Mouse (Mus musculus): ENCODE results near the gene Gm7534. TPM values are rescaled to one million over a fixed set of nuclear protein-coding genes. Genes with fewer than 3 reads are reported as not detected.
A peak's percentile ranks its signal among the peaks of the same experiment; 100 is the strongest.

Gene Gm7534
- polyA plus RNA-seq (2016; fragmentation: Nextera tagmentation; extraction: Ambion mirVana): not detected in 2 replicates

- Histone ChIP-seq H3K27ac (ENCODE audit: poor library complexity, severe bottlenecking) (no peak within 1 kb of the TSS), H3K4me3 (no peak within 1 kb of the TSS), H3K4me1 (replicated peaks) (no peaks in the 10 kb centered on the region), H3K36me3 (no peaks in the 10 kb centered on the region), H3K9ac (no peak within 1 kb of the TSS), H3K27me3 (replicated peaks) (no peaks in the 10 kb centered on the region), H3K4me2 (no peak within 1 kb of the TSS), H3K9me3 (replicated peaks) (no peaks in the 10 kb centered on the region)
- ATAC-seq (ENCODE audit: insufficient number of reproducible peaks, low FRiP score): no peak
- 79% methylated on average over 4 of the region's 4 CpGs for WGBS
These were observed at the start of gene Gm7534 for GRCm38 (mm10) chr4:134202904-134203303. TSS of gene Gm7534 (minus strand) at chr4:134203004.

- H3K4me2 ChIP-seq: peak overlapping the region; percentile 97
- no peaks in the 10 kb centered on the region for H3K9me3 ChIP-seq (replicated peaks)
- H3K36me3 ChIP-seq: no peaks in the 10 kb centered on the region
- H3K9ac ChIP-seq: peak overlapping the region; percentile 74
- 0 out of 2 replicates have a peak overlapping the region, but pooled peaks have one; percentile 7 for H3K27ac ChIP-seq (ENCODE audit: poor library complexity, severe bottlenecking)
- H3K4me1 ChIP-seq (replicated peaks): peaks cover 74% of the 10 kb centered on the region
- ATAC-seq (ENCODE audit: insufficient number of reproducible peaks, low FRiP score): no peak
- peak overlapping the region; percentile 54 for H3K4me3 ChIP-seq
- 15% methylated on average over 22 of the region's 22 CpGs for WGBS
- peaks cover 50% of the 10 kb centered on the region for H3K27me3 ChIP-seq (replicated peaks)
These were observed 49.5 kb upstream of the Gm7534 start for GRCm38 (mm10) chr4:134252131-134252910.

- peak overlapping the region; percentile 54 for H3K4me3 ChIP-seq
- no peaks in the 10 kb centered on the region for H3K36me3 ChIP-seq
- no peaks in the 10 kb centered on the region for H3K9me3 ChIP-seq (replicated peaks)
- peak overlapping the region; percentile 74 for H3K9ac ChIP-seq
- H3K4me2 ChIP-seq: peak overlapping the region; percentile 97
- H3K27me3 ChIP-seq (replicated peaks): peaks cover 58% of the 10 kb centered on the region
- H3K27ac ChIP-seq (ENCODE audit: poor library complexity, severe bottlenecking): no peak overlapping the region
- WGBS: 1% methylated on average over 91 of the region's 91 CpGs
- no peak for ATAC-seq (ENCODE audit: insufficient number of reproducible peaks, low FRiP score)
- H3K4me1 ChIP-seq (replicated peaks): peaks cover 66% of the 10 kb centered on the region
These were observed 48.7 kb upstream of the Gm7534 start for GRCm38 (mm10) chr4:134251241-134252130.

GRCm38 (mm10) chr4:134250930-134251240 lies 48.1 kb upstream of the Gm7534 start:
- no peaks in the 10 kb centered on the region for H3K36me3 ChIP-seq
- peak overlapping the region; percentile 74 for H3K9ac ChIP-seq
- peaks cover 62% of the 10 kb centered on the region for H3K27me3 ChIP-seq (replicated peaks)
- H3K9me3 ChIP-seq (replicated peaks): no peaks in the 10 kb centered on the region
- no peak overlapping the region for H3K27ac ChIP-seq (ENCODE audit: poor library complexity, severe bottlenecking)
- H3K4me2 ChIP-seq: peak overlapping the region; percentile 97
- ATAC-seq (ENCODE audit: insufficient number of reproducible peaks, low FRiP score): no peak
- peaks cover 62% of the 10 kb centered on the region for H3K4me1 ChIP-seq (replicated peaks)
- peak overlapping the region; percentile 54 for H3K4me3 ChIP-seq
- 18% methylated on average over 10 of the region's 10 CpGs for WGBS

- Histone ChIP-seq H3K27ac (ENCODE audit: poor library complexity, severe bottlenecking) (no peak overlapping the region), H3K4me1 (replicated peaks) (peaks cover 61% of the 10 kb centered on the region)
These were observed 47.5 kb upstream of the Gm7534 start for GRCm38 (mm10) chr4:134250116-134250929.

GRCm38 (mm10) chr4:134249651-134250050 lies 46.8 kb upstream of the Gm7534 start:
- Histone ChIP-seq H3K9me3 (replicated peaks) (no peaks in the 10 kb centered on the region), H3K36me3 (no peaks in the 10 kb centered on the region), H3K4me1 (replicated peaks) (peaks cover 58% of the 10 kb centered on the region), H3K4me2 (peak overlapping the region; percentile 97), H3K9ac (peak overlapping the region; percentile 65), H3K27ac (ENCODE audit: poor library complexity, severe bottlenecking) (no peak overlapping the region), H3K4me3 (peak overlapping the region; percentile 54), H3K27me3 (replicated peaks) (peaks cover 62% of the 10 kb centered on the region)
- under 1% methylated on average over 30 of the region's 30 CpGs for WGBS
- ATAC-seq (ENCODE audit: insufficient number of reproducible peaks, low FRiP score): peak; percentile 48; the same call in 1 of the 2 replicates

More at GRCm38 (mm10) chr4:134250116-134250929, 47.5 kb upstream of the Gm7534 start:
- no peaks in the 10 kb centered on the region for H3K9me3 ChIP-seq (replicated peaks)
- H3K9ac ChIP-seq: peak overlapping the region; percentile 65
- H3K4me2 ChIP-seq: peak overlapping the region; percentile 97
- WGBS: 12% methylated on average over 27 of the region's 27 CpGs
- no peaks in the 10 kb centered on the region for H3K36me3 ChIP-seq
- H3K27me3 ChIP-seq (replicated peaks): peaks cover 62% of the 10 kb centered on the region
- peak overlapping the region; percentile 54 for H3K4me3 ChIP-seq
- ATAC-seq (ENCODE audit: insufficient number of reproducible peaks, low FRiP score): no peak

GRCm38 (mm10) chr4:134246719-134247258 lies 44.0 kb upstream of the Gm7534 start, which contains the start of gene Gm30191:
TSS of gene Gm30191 (plus strand) at chr4:134246935.
- peak within 1 kb of the TSS; percentile 91 for H3K4me2 ChIP-seq
- H3K4me3 ChIP-seq: peak within 1 kb of the TSS; percentile 78
- no peak within 1 kb of the TSS for H3K27ac ChIP-seq (ENCODE audit: poor library complexity, severe bottlenecking)
- H3K9ac ChIP-seq: peak within 1 kb of the TSS; percentile 57
- ATAC-seq (ENCODE audit: insufficient number of reproducible peaks, low FRiP score): no peak
- no peaks in the 10 kb centered on the region for H3K9me3 ChIP-seq (replicated peaks)
- H3K4me1 ChIP-seq (replicated peaks): peaks cover 36% of the 10 kb centered on the region
- WGBS: 73% methylated on average over 7 of the region's 7 CpGs
- peaks cover 48% of the 10 kb centered on the region for H3K27me3 ChIP-seq (replicated peaks)
- no peaks in the 10 kb centered on the region for H3K36me3 ChIP-seq

- Histone ChIP-seq H3K4me2 (no peak overlapping the region), H3K27ac (ENCODE audit: poor library complexity, severe bottlenecking) (no peak overlapping the region), H3K4me3 (no peak overlapping the region), H3K36me3 (no peaks in the 10 kb centered on the region), H3K9ac (no peak overlapping the region), H3K4me1 (replicated peaks) (peaks cover 31% of the 10 kb centered on the region), H3K27me3 (replicated peaks) (peaks cover 43% of the 10 kb centered on the region), H3K9me3 (replicated peaks) (no peaks in the 10 kb centered on the region)
- ATAC-seq (ENCODE audit: insufficient number of reproducible peaks, low FRiP score): no peak
- 46% methylated on average over 4 of the region's 4 CpGs for WGBS
These were observed 43.5 kb upstream of the Gm7534 start for GRCm38 (mm10) chr4:134246256-134246655.

- Histone ChIP-seq H3K4me2 (peak within 1 kb of the TSS; percentile 91), H3K4me1 (replicated peaks) (peaks cover 21% of the 10 kb centered on the region), H3K9me3 (replicated peaks) (no peaks in the 10 kb centered on the region), H3K4me3 (peak within 1 kb of the TSS; percentile 78), H3K27me3 (replicated peaks) (peaks cover 33% of the 10 kb centered on the region), H3K27ac (ENCODE audit: poor library complexity, severe bottlenecking) (no peak within 1 kb of the TSS), H3K9ac (peak within 1 kb of the TSS; percentile 85), H3K36me3 (no peaks in the 10 kb centered on the region)
- WGBS: under 1% methylated on average over 60 of the region's 60 CpGs
- ATAC-seq (ENCODE audit: insufficient number of reproducible peaks, low FRiP score): peak; percentile 85
These were observed 42.5 kb upstream of the Gm7534 start, which contains the start of gene Zfp593 for GRCm38 (mm10) chr4:134245148-134245843. TSS of gene Zfp593 (minus strand) at chr4:134245592.

Data from heart, embryonic 12.5 days (tissue).